Mouse (Mus musculus): ENCODE measurements around the gene Pigk. TPM values are rescaled to one million over a fixed set of nuclear protein-coding genes. Genes with fewer than 3 reads are reported as not detected.

The Pigk gene
- polyA plus RNA-seq, 1 experiment from 2014 or later, result 55.8 TPM

- 78% methylated on average over 4 of the region's 4 CpGs for WGBS
- no peak overlapping the region for H3K4me3 ChIP-seq (replicated peaks; ENCODE audit: low read length)
- H3K9me3 ChIP-seq (ENCODE audit: control insufficient read depth, low read length), result no peaks in the 10 kb centered on the region
- no peaks in the 10 kb centered on the region for H3K27me3 ChIP-seq (ENCODE audit: control insufficient read depth, insufficient read depth, low read length)
- H3K36me3 ChIP-seq (replicated peaks; ENCODE audit: control insufficient read depth, insufficient read depth), result no peaks in the 10 kb centered on the region
- H3K27ac ChIP-seq, result no peak overlapping the region
- H3K4me1 ChIP-seq (replicated peaks; ENCODE audit: control insufficient read depth, insufficient read depth, low read length), result peaks cover 9% of the 10 kb centered on the region
- H3K4me2 ChIP-seq (replicated peaks), result no peak overlapping the region
- no peak for ATAC-seq (ENCODE audit: low FRiP score)
- DNase-seq (ENCODE audit: low spot score), result no peak
- no peak overlapping the region for H3K9ac ChIP-seq
Observed at GRCm38 (mm10) chr3:152712957-152713356, 943 bp upstream of the Pigk start.

- Histone ChIP-seq H3K9ac (no peak overlapping the region), H3K9me3 (ENCODE audit: control insufficient read depth, low read length) (no peaks in the 10 kb centered on the region), H3K4me3 (replicated peaks; ENCODE audit: low read length) (no peak overlapping the region), H3K27me3 (ENCODE audit: control insufficient read depth, insufficient read depth, low read length) (no peaks in the 10 kb centered on the region), H3K27ac (no peak overlapping the region), H3K36me3 (replicated peaks; ENCODE audit: control insufficient read depth, insufficient read depth) (peaks cover 12% of the 10 kb centered on the region), H3K4me1 (replicated peaks; ENCODE audit: control insufficient read depth, insufficient read depth, low read length) (no peaks in the 10 kb centered on the region), H3K4me2 (replicated peaks) (no peak overlapping the region)
- WGBS, result 86% methylated on average over 6 of the region's 6 CpGs
- no peak for DNase-seq (ENCODE audit: low spot score)
- ATAC-seq (ENCODE audit: low FRiP score), result no peak
Observed at GRCm38 (mm10) chr3:152721301-152721700, 7.4 kb downstream of the Pigk start.

- no peak for DNase-seq (ENCODE audit: low spot score)
- Histone ChIP-seq H3K4me2 (replicated peaks) (no peak overlapping the region), H3K27ac (no peak overlapping the region), H3K4me1 (replicated peaks; ENCODE audit: control insufficient read depth, insufficient read depth, low read length) (no peaks in the 10 kb centered on the region), H3K27me3 (ENCODE audit: control insufficient read depth, insufficient read depth, low read length) (no peaks in the 10 kb centered on the region), H3K9ac (no peak overlapping the region), H3K36me3 (replicated peaks; ENCODE audit: control insufficient read depth, insufficient read depth) (peaks cover 12% of the 10 kb centered on the region), H3K9me3 (ENCODE audit: control insufficient read depth, low read length) (no peaks in the 10 kb centered on the region), H3K4me3 (replicated peaks; ENCODE audit: low read length) (no peak overlapping the region)
- 0 out of 2 replicates have a peak, but pooled peaks have one; percentile 43 for ATAC-seq (ENCODE audit: low FRiP score)
- 72% methylated on average over 3 of the region's 3 CpGs for whole genome bisulfite sequencing
Observed at GRCm38 (mm10) chr3:152722836-152723235, 8.9 kb downstream of the Pigk start.

- H3K36me3 ChIP-seq (replicated peaks; ENCODE audit: control insufficient read depth, insufficient read depth), result peaks cover 6% of the 10 kb centered on the region
- no peaks in the 10 kb centered on the region for H3K4me1 ChIP-seq (replicated peaks; ENCODE audit: control insufficient read depth, insufficient read depth, low read length)
- H3K9ac ChIP-seq, result no peak overlapping the region
- no peak overlapping the region for H3K27ac ChIP-seq
- H3K4me3 ChIP-seq (replicated peaks; ENCODE audit: low read length), result no peak overlapping the region
- ATAC-seq (ENCODE audit: low FRiP score) (no peak), DNase-seq (ENCODE audit: low spot score) (no peak)
- 93% methylated on average over 9 of the region's 9 CpGs for WGBS
- H3K9me3 ChIP-seq (ENCODE audit: control insufficient read depth, low read length), result no peaks in the 10 kb centered on the region
- no peak overlapping the region for H3K4me2 ChIP-seq (replicated peaks)
- H3K27me3 ChIP-seq (ENCODE audit: control insufficient read depth, insufficient read depth, low read length), result no peaks in the 10 kb centered on the region
Observed at GRCm38 (mm10) chr3:152724446-152724845, 10.5 kb downstream of the Pigk start.

GRCm38 (mm10) chr3:152728238-152728637, 14.3 kb downstream of the Pigk start:
- no peak overlapping the region for H3K4me2 ChIP-seq (replicated peaks)
- no peaks in the 10 kb centered on the region for H3K9me3 ChIP-seq (ENCODE audit: control insufficient read depth, low read length)
- 51% methylated on average over 6 of the region's 6 CpGs for WGBS
- H3K9ac ChIP-seq, result no peak overlapping the region
- H3K36me3 ChIP-seq (replicated peaks; ENCODE audit: control insufficient read depth, insufficient read depth), result peaks cover 6% of the 10 kb centered on the region
- H3K4me3 ChIP-seq (replicated peaks; ENCODE audit: low read length), result no peak overlapping the region
- DNase-seq (ENCODE audit: low spot score), result no peak
- no peak for ATAC-seq (ENCODE audit: low FRiP score)
- no peaks in the 10 kb centered on the region for H3K4me1 ChIP-seq (replicated peaks; ENCODE audit: control insufficient read depth, insufficient read depth, low read length)
- no peak overlapping the region for H3K27ac ChIP-seq
- H3K27me3 ChIP-seq (ENCODE audit: control insufficient read depth, insufficient read depth, low read length), result no peaks in the 10 kb centered on the region

GRCm38 (mm10) chr3:152733011-152733410, 19.1 kb downstream of the Pigk start:
- H3K4me3 ChIP-seq (replicated peaks; ENCODE audit: low read length), result no peak overlapping the region
- H3K27me3 ChIP-seq (ENCODE audit: control insufficient read depth, insufficient read depth, low read length), result no peaks in the 10 kb centered on the region
- H3K4me1 ChIP-seq (replicated peaks; ENCODE audit: control insufficient read depth, insufficient read depth, low read length), result 0 out of 2 replicates have a peak, but pooled peaks cover 4% of the 10 kb centered on the region
- WGBS, result 96% methylated on average over 4 of the region's 4 CpGs
- H3K27ac ChIP-seq, result no peak overlapping the region
- H3K36me3 ChIP-seq (replicated peaks; ENCODE audit: control insufficient read depth, insufficient read depth), result no peaks in the 10 kb centered on the region
- no peaks in the 10 kb centered on the region for H3K9me3 ChIP-seq (ENCODE audit: control insufficient read depth, low read length)
- ATAC-seq (ENCODE audit: low FRiP score) (no peak), DNase-seq (ENCODE audit: low spot score) (peak; percentile 34)
- no peak overlapping the region for H3K9ac ChIP-seq
- no peak overlapping the region for H3K4me2 ChIP-seq (replicated peaks)

GRCm38 (mm10) chr3:152733513-152733912, 19.6 kb downstream of the Pigk start:
- H3K36me3 ChIP-seq (replicated peaks; ENCODE audit: control insufficient read depth, insufficient read depth), result no peaks in the 10 kb centered on the region
- no peaks in the 10 kb centered on the region for H3K9me3 ChIP-seq (ENCODE audit: control insufficient read depth, low read length)
- no peak overlapping the region for H3K4me2 ChIP-seq (replicated peaks)
- DNase-seq (ENCODE audit: low spot score) (peak; percentile 41), ATAC-seq (ENCODE audit: low FRiP score) (no peak)
- no peak overlapping the region for H3K27ac ChIP-seq
- 0 out of 2 replicates have a peak, but pooled peaks cover 4% of the 10 kb centered on the region for H3K4me1 ChIP-seq (replicated peaks; ENCODE audit: control insufficient read depth, insufficient read depth, low read length)
- no peak overlapping the region for H3K9ac ChIP-seq
- no peak overlapping the region for H3K4me3 ChIP-seq (replicated peaks; ENCODE audit: low read length)
- H3K27me3 ChIP-seq (ENCODE audit: control insufficient read depth, insufficient read depth, low read length), result no peaks in the 10 kb centered on the region

- no peak overlapping the region for H3K27ac ChIP-seq
Observed at GRCm38 (mm10) chr3:152734100-152734499, 20.2 kb downstream of the Pigk start.

GRCm38 (mm10) chr3:152735601-152736250, 21.8 kb downstream of the Pigk start:
- WGBS, result 30% methylated on average over 10 of the region's 10 CpGs
- no peaks in the 10 kb centered on the region for H3K27me3 ChIP-seq (ENCODE audit: control insufficient read depth, insufficient read depth, low read length)
- no peak overlapping the region for H3K9ac ChIP-seq
- H3K36me3 ChIP-seq (replicated peaks; ENCODE audit: control insufficient read depth, insufficient read depth), result peaks cover 6% of the 10 kb centered on the region
- H3K4me1 ChIP-seq (replicated peaks; ENCODE audit: control insufficient read depth, insufficient read depth, low read length), result 0 out of 2 replicates have a peak, but pooled peaks cover 4% of the 10 kb centered on the region
- no peaks in the 10 kb centered on the region for H3K9me3 ChIP-seq (ENCODE audit: control insufficient read depth, low read length)
- H3K4me2 ChIP-seq (replicated peaks), result no peak overlapping the region
- DNase-seq (ENCODE audit: low spot score) (no peak), ATAC-seq (ENCODE audit: low FRiP score) (no peak)
- H3K4me3 ChIP-seq (replicated peaks; ENCODE audit: low read length), result no peak overlapping the region
- H3K27ac ChIP-seq, result no peak overlapping the region

More at GRCm38 (mm10) chr3:152734100-152734499, 20.2 kb downstream of the Pigk start:
- ATAC-seq (ENCODE audit: low FRiP score), result no peak
- Histone ChIP-seq H3K9me3 (ENCODE audit: control insufficient read depth, low read length) (no peaks in the 10 kb centered on the region), H3K36me3 (replicated peaks; ENCODE audit: control insufficient read depth, insufficient read depth) (peaks cover 5% of the 10 kb centered on the region), H3K4me3 (replicated peaks; ENCODE audit: low read length) (no peak overlapping the region), H3K4me1 (replicated peaks; ENCODE audit: control insufficient read depth, insufficient read depth, low read length) (0 out of 2 replicates have a peak, but pooled peaks cover 4% of the 10 kb centered on the region), H3K27me3 (ENCODE audit: control insufficient read depth, insufficient read depth, low read length) (no peaks in the 10 kb centered on the region), H3K4me2 (replicated peaks) (no peak overlapping the region), H3K9ac (no peak overlapping the region)
- WGBS, result 92% methylated on average over 11 of the region's 11 CpGs
- no peak for DNase-seq (ENCODE audit: low spot score)

GRCm38 (mm10) chr3:152744301-152744700, 30.4 kb downstream of the Pigk start:
- no peak for ATAC-seq (ENCODE audit: low FRiP score)
- Histone ChIP-seq H3K4me3 (replicated peaks; ENCODE audit: low read length) (no peak overlapping the region), H3K9ac (no peak overlapping the region), H3K4me2 (replicated peaks) (no peak overlapping the region), H3K36me3 (replicated peaks; ENCODE audit: control insufficient read depth, insufficient read depth) (peaks cover 24% of the 10 kb centered on the region), H3K9me3 (ENCODE audit: control insufficient read depth, low read length) (no peaks in the 10 kb centered on the region), H3K27ac (no peak overlapping the region), H3K4me1 (replicated peaks; ENCODE audit: control insufficient read depth, insufficient read depth, low read length) (no peaks in the 10 kb centered on the region), H3K27me3 (ENCODE audit: control insufficient read depth, insufficient read depth, low read length) (no peaks in the 10 kb centered on the region)
- 89% methylated on average over 12 of the region's 12 CpGs for WGBS
- no peak for DNase-seq (ENCODE audit: low spot score)

Measured in hindbrain, embryonic 14.5 days (tissue).